Mouse (Mus musculus): ENCODE measurements around the gene Impg1. TPM values are rescaled to one million over a fixed set of nuclear protein-coding genes. Genes with fewer than 3 reads are reported as not detected.
"Not testable (repeated sequence)": the region's sequence is repeated elsewhere in the genome, so short reads cannot be mapped to it uniquely, and the experiment has no call there.

Gene Impg1
- polyA plus RNA-seq, 1 experiment from 2014 or later: not detected

DNA sequence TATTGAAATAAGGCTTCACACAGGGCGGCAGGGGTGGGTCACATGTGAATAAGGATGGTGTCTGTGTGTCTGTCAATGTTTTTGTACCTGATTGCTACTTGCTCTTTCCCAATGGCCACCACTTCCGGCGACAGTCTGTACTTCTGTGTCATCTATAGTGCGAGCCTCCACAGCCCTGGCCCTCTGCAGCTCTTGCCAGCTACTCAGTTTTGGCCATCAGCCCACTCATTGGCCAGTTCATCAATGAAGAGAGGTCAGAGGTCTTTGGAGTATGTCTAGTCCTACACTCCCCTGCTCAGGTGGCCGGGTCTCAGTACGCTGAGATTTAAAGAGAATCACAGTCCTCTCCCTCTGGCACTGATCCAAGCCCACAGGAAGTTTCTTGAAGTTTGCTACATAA, 127.3 kb downstream of the Impg1 start:
- Histone ChIP-seq H3K4me1 (ENCODE audit: control insufficient read depth, insufficient read depth, low read length) (no peaks in the 10 kb centered on the region), H3K4me2 (ENCODE audit: low read depth, severe bottlenecking) (no peak overlapping the region), H3K27me3 (ENCODE audit: control insufficient read depth, insufficient read depth, low read length) (no peaks in the 10 kb centered on the region), H3K9ac (ENCODE audit: low read length) (no peak overlapping the region), H3K9me3 (ENCODE audit: control insufficient read depth, low read length) (no peaks in the 10 kb centered on the region), H3K36me3 (ENCODE audit: control insufficient read depth, insufficient read depth, low read length) (no peaks in the 10 kb centered on the region), H3K27ac (replicated peaks; ENCODE audit: low read depth, low read length) (no peak overlapping the region), H3K4me3 (ENCODE audit: low read depth, low read length) (no peak overlapping the region)
- 87% methylated on average over 6 of the region's 6 CpGs for WGBS
- ATAC-seq (ENCODE audit: insufficient number of reproducible peaks, low FRiP score, low TSS enrichment, low read depth) (no peak), DNase-seq (ENCODE audit: low spot score) (no peak)

DNA sequence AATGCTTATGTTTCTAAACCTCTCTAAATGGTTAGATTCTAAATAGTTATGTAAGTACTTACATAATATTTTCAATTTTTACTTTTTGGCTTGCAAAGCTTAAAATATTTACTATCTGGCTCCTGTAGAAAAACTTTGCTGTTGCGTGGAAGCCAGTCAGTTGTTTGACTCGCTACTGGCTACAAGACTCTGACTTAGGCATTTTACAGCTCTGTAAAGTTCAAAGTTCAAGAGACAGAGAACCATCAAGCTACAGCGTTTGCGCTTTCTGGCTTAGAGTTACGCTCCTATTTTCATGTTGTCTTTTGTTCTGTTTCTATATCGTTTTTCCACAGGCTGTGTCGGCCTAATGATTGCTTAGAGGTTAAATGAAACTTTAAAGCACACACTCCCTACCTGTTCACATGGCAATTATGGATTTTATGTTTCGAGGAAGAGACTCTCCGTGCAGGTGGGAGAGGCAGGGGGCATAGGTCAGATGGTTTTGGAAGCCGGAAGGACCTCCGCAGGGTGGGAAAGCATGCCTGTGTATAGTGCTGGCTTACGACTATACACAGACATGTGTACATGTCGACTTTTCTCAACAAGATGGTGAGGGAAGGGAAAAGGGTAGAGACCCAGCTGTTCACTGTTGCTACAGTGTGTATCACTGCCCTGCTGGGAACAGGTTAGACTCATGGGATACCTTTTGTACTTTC, 129.5 kb downstream of the Impg1 start:
- no peaks in the 10 kb centered on the region for H3K36me3 ChIP-seq (ENCODE audit: control insufficient read depth, insufficient read depth, low read length)
- DNase-seq (ENCODE audit: low spot score) (no peak), ATAC-seq (ENCODE audit: insufficient number of reproducible peaks, low FRiP score, low TSS enrichment, low read depth) (no peak)
- no peak overlapping the region for H3K4me3 ChIP-seq (ENCODE audit: low read depth, low read length)
- no peak overlapping the region for H3K27ac ChIP-seq (replicated peaks; ENCODE audit: low read depth, low read length)
- H3K27me3 ChIP-seq (ENCODE audit: control insufficient read depth, insufficient read depth, low read length): no peaks in the 10 kb centered on the region
- H3K4me1 ChIP-seq (ENCODE audit: control insufficient read depth, insufficient read depth, low read length): no peaks in the 10 kb centered on the region
- H3K9me3 ChIP-seq (ENCODE audit: control insufficient read depth, low read length): no peaks in the 10 kb centered on the region
- H3K9ac ChIP-seq (ENCODE audit: low read length): no peak overlapping the region
- WGBS: 74% methylated on average over 13 of the region's 13 CpGs
- H3K4me2 ChIP-seq (ENCODE audit: low read depth, severe bottlenecking): no peak overlapping the region

DNA sequence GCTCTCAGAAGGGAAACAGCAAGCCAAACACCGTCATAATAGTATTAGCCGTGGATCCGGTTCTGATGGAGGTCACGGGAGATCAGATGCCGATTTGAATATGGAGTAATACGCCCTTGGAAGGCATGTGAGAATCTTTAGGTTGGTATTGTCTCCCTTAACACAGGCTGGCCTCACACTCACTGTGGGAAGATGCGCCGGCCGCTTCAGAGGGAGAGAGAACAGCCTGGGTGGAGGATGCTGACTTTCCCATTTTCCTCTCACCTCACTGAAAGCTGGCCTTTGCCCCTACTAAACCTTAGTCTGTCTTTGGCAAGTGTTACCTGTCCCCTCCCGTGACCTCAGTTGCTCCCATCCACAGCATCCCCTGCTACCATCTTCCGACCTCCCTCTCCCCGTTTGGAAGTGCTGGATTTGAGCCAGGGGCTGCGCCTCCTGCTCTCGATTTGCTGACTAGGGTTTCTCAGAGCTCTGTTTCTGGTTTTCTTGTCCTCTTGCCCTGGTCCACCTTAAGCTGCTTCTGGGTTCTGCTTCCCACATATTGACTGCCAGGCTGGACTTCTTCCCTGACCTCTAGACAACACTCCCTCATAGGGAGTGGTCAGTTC, 131.2 kb downstream of the Impg1 start:
- no peak overlapping the region for H3K4me2 ChIP-seq (ENCODE audit: low read depth, severe bottlenecking)
- H3K27me3 ChIP-seq (ENCODE audit: control insufficient read depth, insufficient read depth, low read length): no peaks in the 10 kb centered on the region
- 73% methylated on average over 14 of the region's 14 CpGs for WGBS
- no peak overlapping the region for H3K4me3 ChIP-seq (ENCODE audit: low read depth, low read length)
- ATAC-seq (ENCODE audit: insufficient number of reproducible peaks, low FRiP score, low TSS enrichment, low read depth) (no peak), DNase-seq (ENCODE audit: low spot score) (no peak)
- H3K9me3 ChIP-seq (ENCODE audit: control insufficient read depth, low read length): no peaks in the 10 kb centered on the region
- H3K4me1 ChIP-seq (ENCODE audit: control insufficient read depth, insufficient read depth, low read length): no peaks in the 10 kb centered on the region
- H3K36me3 ChIP-seq (ENCODE audit: control insufficient read depth, insufficient read depth, low read length): no peaks in the 10 kb centered on the region
- no peak overlapping the region for H3K9ac ChIP-seq (ENCODE audit: low read length)
- no peak overlapping the region for H3K27ac ChIP-seq (replicated peaks; ENCODE audit: low read depth, low read length)

DNA sequence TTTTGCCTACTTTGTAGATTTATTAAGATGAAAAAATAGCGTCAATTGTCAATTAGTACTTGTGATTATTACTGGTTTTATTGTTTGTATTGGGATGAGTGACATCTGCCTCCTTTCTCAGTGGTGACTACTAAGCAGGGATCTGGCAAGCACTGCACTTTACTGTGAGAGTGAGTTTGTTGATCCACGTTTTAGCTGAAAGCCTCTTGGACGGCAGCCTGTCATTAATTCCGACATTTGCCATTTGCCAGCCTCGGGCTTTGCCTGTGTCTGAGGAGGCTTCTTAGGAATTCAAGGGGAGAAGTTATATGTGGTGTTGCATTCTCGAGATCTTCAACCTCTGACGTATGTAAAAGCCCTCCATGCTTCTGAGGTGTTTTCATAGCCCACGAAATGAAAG, 131.8 kb downstream of the Impg1 start:
- H3K36me3 ChIP-seq (ENCODE audit: control insufficient read depth, insufficient read depth, low read length): no peaks in the 10 kb centered on the region
- H3K4me3 ChIP-seq (ENCODE audit: low read depth, low read length): no peak overlapping the region

GRCm38 (mm10) chr9:80332153-80332552, 133.1 kb downstream of the Impg1 start:
- 23% methylated on average over 14 of the region's 14 CpGs for WGBS
- Histone ChIP-seq H3K4me1 (ENCODE audit: control insufficient read depth, insufficient read depth, low read length) (no peaks in the 10 kb centered on the region), H3K27me3 (ENCODE audit: control insufficient read depth, insufficient read depth, low read length) (no peaks in the 10 kb centered on the region), H3K9ac (ENCODE audit: low read length) (no peak overlapping the region), H3K27ac (replicated peaks; ENCODE audit: low read depth, low read length) (no peak overlapping the region), H3K4me3 (ENCODE audit: low read depth, low read length) (0 out of 2 replicates have a peak overlapping the region, but pooled peaks have one; percentile 3), H3K4me2 (ENCODE audit: low read depth, severe bottlenecking) (no peak overlapping the region; the same call in 1 of the 2 replicates), H3K9me3 (ENCODE audit: control insufficient read depth, low read length) (no peaks in the 10 kb centered on the region), H3K36me3 (ENCODE audit: control insufficient read depth, insufficient read depth, low read length) (no peaks in the 10 kb centered on the region)
- DNase-seq (ENCODE audit: low spot score): peak; percentile 74
- ATAC-seq (ENCODE audit: insufficient number of reproducible peaks, low FRiP score, low TSS enrichment, low read depth): peak; percentile 63; the same call in 1 of the 2 replicates

More for the DNA sequence above, 131.8 kb downstream of the Impg1 start:
- Histone ChIP-seq H3K27ac (replicated peaks; ENCODE audit: low read depth, low read length) (no peak overlapping the region), H3K9me3 (ENCODE audit: control insufficient read depth, low read length) (no peaks in the 10 kb centered on the region), H3K9ac (ENCODE audit: low read length) (no peak overlapping the region), H3K27me3 (ENCODE audit: control insufficient read depth, insufficient read depth, low read length) (no peaks in the 10 kb centered on the region), H3K4me2 (ENCODE audit: low read depth, severe bottlenecking) (no peak overlapping the region), H3K4me1 (ENCODE audit: control insufficient read depth, insufficient read depth, low read length) (no peaks in the 10 kb centered on the region)
- DNase-seq (ENCODE audit: low spot score) (no peak), ATAC-seq (ENCODE audit: insufficient number of reproducible peaks, low FRiP score, low TSS enrichment, low read depth) (0 out of 2 replicates have a peak, but pooled peaks have one; percentile 9)
- 50% methylated on average over 8 of the region's 8 CpGs for WGBS

GRCm38 (mm10) chr9:80321051-80321887, 144.0 kb downstream of the Impg1 start:
- not testable (repeated sequence) for H3K27me3 ChIP-seq (ENCODE audit: control insufficient read depth, insufficient read depth, low read length); H3K27ac ChIP-seq (replicated peaks; ENCODE audit: low read depth, low read length); H3K4me2 ChIP-seq (ENCODE audit: low read depth, severe bottlenecking); H3K9ac ChIP-seq (ENCODE audit: low read length); H3K9me3 ChIP-seq (ENCODE audit: control insufficient read depth, low read length); H3K4me1 ChIP-seq (ENCODE audit: control insufficient read depth, insufficient read depth, low read length); H3K36me3 ChIP-seq (ENCODE audit: control insufficient read depth, insufficient read depth, low read length); DNase-seq (ENCODE audit: low spot score); H3K4me3 ChIP-seq (ENCODE audit: low read depth, low read length); ATAC-seq (ENCODE audit: insufficient number of reproducible peaks, low FRiP score, low TSS enrichment, low read depth)
- 91% methylated on average over 2 of the region's 2 CpGs for WGBS

GRCm38 (mm10) chr9:80318027-80318426, 147.3 kb downstream of the Impg1 start:
- 86% methylated on average over 6 of the region's 6 CpGs for WGBS
- ATAC-seq (ENCODE audit: insufficient number of reproducible peaks, low FRiP score, low TSS enrichment, low read depth): no peak
- H3K27me3 ChIP-seq (ENCODE audit: control insufficient read depth, insufficient read depth, low read length): no peaks in the 10 kb centered on the region

DNA sequence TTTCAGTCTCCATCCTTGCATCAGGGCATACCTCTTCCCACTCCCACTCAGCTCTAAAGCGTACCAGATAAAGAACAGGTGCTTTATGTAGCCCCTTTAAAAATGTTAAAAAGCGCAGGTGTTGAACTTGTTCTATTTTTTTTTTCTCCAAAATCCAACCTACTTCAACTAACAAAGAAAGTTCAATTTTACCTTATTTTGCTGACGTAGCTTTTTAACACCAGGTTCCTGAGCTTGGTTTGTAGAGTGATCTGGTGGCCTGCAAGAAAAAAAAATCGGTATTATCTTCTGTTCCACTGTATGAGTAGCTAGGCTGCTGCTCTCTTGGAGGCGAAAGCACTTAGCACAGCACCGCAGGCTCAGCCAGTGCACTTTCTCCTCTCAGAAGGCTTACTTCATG, 149.4 kb downstream of the Impg1 start:
- Histone ChIP-seq H3K9ac (ENCODE audit: low read length) (no peak overlapping the region), H3K9me3 (ENCODE audit: control insufficient read depth, low read length) (no peaks in the 10 kb centered on the region), H3K27ac (replicated peaks; ENCODE audit: low read depth, low read length) (no peak overlapping the region), H3K4me3 (ENCODE audit: low read depth, low read length) (no peak overlapping the region), H3K4me1 (ENCODE audit: control insufficient read depth, insufficient read depth, low read length) (no peaks in the 10 kb centered on the region), H3K4me2 (ENCODE audit: low read depth, severe bottlenecking) (no peak overlapping the region), H3K36me3 (ENCODE audit: control insufficient read depth, insufficient read depth, low read length) (no peaks in the 10 kb centered on the region), H3K27me3 (ENCODE audit: control insufficient read depth, insufficient read depth, low read length) (no peaks in the 10 kb centered on the region)
- no peak for DNase-seq (ENCODE audit: low spot score)
- 90% methylated on average over 6 of the region's 6 CpGs for WGBS
- ATAC-seq (ENCODE audit: insufficient number of reproducible peaks, low FRiP score, low TSS enrichment, low read depth): no peak

More at GRCm38 (mm10) chr9:80318027-80318426, 147.3 kb downstream of the Impg1 start:
- Histone ChIP-seq H3K9ac (ENCODE audit: low read length) (no peak overlapping the region), H3K4me2 (ENCODE audit: low read depth, severe bottlenecking) (no peak overlapping the region), H3K4me3 (ENCODE audit: low read depth, low read length) (no peak overlapping the region), H3K36me3 (ENCODE audit: control insufficient read depth, insufficient read depth, low read length) (no peaks in the 10 kb centered on the region), H3K9me3 (ENCODE audit: control insufficient read depth, low read length) (no peaks in the 10 kb centered on the region), H3K27ac (replicated peaks; ENCODE audit: low read depth, low read length) (no peak overlapping the region), H3K4me1 (ENCODE audit: control insufficient read depth, insufficient read depth, low read length) (no peaks in the 10 kb centered on the region)
- no peak for DNase-seq (ENCODE audit: low spot score)
